Mouse (Mus musculus) embryonic facial prominence, embryonic 10.5 days (tissue): Measurements from ENCODE around the gene Cryzl2. TPM values are rescaled to one million over a fixed set of nuclear protein-coding genes. Genes with fewer than 3 reads are reported as not detected.
A peak's percentile ranks its signal among the peaks of the same experiment; 100 is the strongest.

Experiments used
- DNase-seq: peaks from one replicate; pipeline ENCODE4 v3.0.0-alpha.2; 2017; ENCODE audit warnings: low spot score
- H3K27ac ChIP-seq: fragments of 300-500 bp; sonication (generic); replicated peaks from 2 replicates; pipeline ENCODE4 v1.5.1; 2016; ENCODE audit warnings: mild to moderate bottlenecking
- H3K27me3 ChIP-seq: fragments of 300-500 bp; sonication (generic); replicated peaks from 2 replicates; pipeline ENCODE4 v1.6.1; 2016; ENCODE audit warnings: low read depth, mild to moderate bottlenecking; ENCODE audit not compliant: poor library complexity, severe bottlenecking
- H3K36me3 ChIP-seq: fragments of 300-500 bp; sonication (generic); replicated peaks from 2 replicates; pipeline ENCODE4 v1.6.1; 2016; ENCODE audit warnings: mild to moderate bottlenecking, moderate library complexity
- H3K4me1 ChIP-seq: fragments of 300-500 bp; sonication (generic); 2 replicates; pipeline ENCODE4 v1.6.1; 2016
- H3K4me3 ChIP-seq: fragments of 300-500 bp; sonication (generic); 2 replicates; pipeline ENCODE4 v1.5.1; 2016; ENCODE audit warnings: mild to moderate bottlenecking, moderate library complexity
- H3K9me3 ChIP-seq: fragments of 300-500 bp; sonication (generic); 2 replicates; pipeline ENCODE4 v1.6.1; 2016; ENCODE audit warnings: mild to moderate bottlenecking
- WGBS: fragments of 180-500 bp; shearing (Covaris S2); methylation state at CpG from one replicate; pipeline ENCODE4 v1.1.7; 2016; 5-methylcytosine and 5-hydroxymethylcytosine counted together
- polyA plus RNA-seq: library from polyadenylated mRNA; unstranded; fragments of >200 nt; fragmentation: Nextera tagmentation; extraction: Ambion mirVana; gene quantifications from 2 replicates; pipeline ENCODE4 v1.2.1, GENCODE M21; 2016

Cryzl2 gene
- polyA plus RNA-seq, 1 experiment from 2014 or later: 8.1 TPM

GRCm38 (mm10) chr1:157524775-157525174, 66.4 kb downstream of the Cryzl2 start:
- 91% methylated on average over 7 of the region's 7 CpGs for whole genome bisulfite sequencing

GRCm38 (mm10) chr1:157525692-157526354, 67.4 kb downstream of the Cryzl2 start:
- Histone ChIP-seq H3K4me1 (no peaks in the 10 kb centered on the region), H3K27me3 (no peaks in the 10 kb centered on the region), H3K4me3 (no peak overlapping the region), H3K9me3 (no peaks in the 10 kb centered on the region), H3K36me3 (no peaks in the 10 kb centered on the region), H3K27ac (no peak overlapping the region)
- WGBS: 76% methylated on average over 16 of the region's 16 CpGs
- no peak for DNase-seq

More at GRCm38 (mm10) chr1:157524775-157525174, 66.4 kb downstream of the Cryzl2 start:
- H3K27ac ChIP-seq: no peak overlapping the region
- no peaks in the 10 kb centered on the region for H3K27me3 ChIP-seq
- H3K4me3 ChIP-seq: no peak overlapping the region
- H3K9me3 ChIP-seq: no peaks in the 10 kb centered on the region
- no peaks in the 10 kb centered on the region for H3K4me1 ChIP-seq
- H3K36me3 ChIP-seq: no peaks in the 10 kb centered on the region
- no peak for DNase-seq

- Histone ChIP-seq H3K27me3 (no peaks in the 10 kb centered on the region), H3K9me3 (no peaks in the 10 kb centered on the region), H3K4me3 (no peak overlapping the region), H3K27ac (no peak overlapping the region), H3K4me1 (no peaks in the 10 kb centered on the region), H3K36me3 (no peaks in the 10 kb centered on the region)
- 70% methylated on average over 5 of the region's 5 CpGs for whole genome bisulfite sequencing
- no peak for DNase-seq
Observed at GRCm38 (mm10) chr1:157526625-157527024, 68.2 kb downstream of the Cryzl2 start.

- 54% methylated on average over 8 of the region's 8 CpGs for WGBS
- Histone ChIP-seq H3K4me3 (no peak overlapping the region), H3K36me3 (no peaks in the 10 kb centered on the region), H3K9me3 (no peaks in the 10 kb centered on the region), H3K4me1 (peaks cover 12% of the 10 kb centered on the region), H3K27me3 (0 out of 2 replicates have a peak, but pooled peaks cover 3% of the 10 kb centered on the region), H3K27ac (no peak overlapping the region)
- no peak for DNase-seq
Observed at GRCm38 (mm10) chr1:157532826-157533460, 74.6 kb downstream of the Cryzl2 start.

- Histone ChIP-seq H3K4me1 (peaks cover 12% of the 10 kb centered on the region), H3K9me3 (no peaks in the 10 kb centered on the region), H3K27ac (no peak overlapping the region), H3K4me3 (no peak overlapping the region), H3K36me3 (no peaks in the 10 kb centered on the region), H3K27me3 (0 out of 2 replicates have a peak, but pooled peaks cover 3% of the 10 kb centered on the region)
- DNase-seq: no peak
- 95% methylated on average over 1 of the region's 1 CpGs for WGBS
Observed at GRCm38 (mm10) chr1:157535571-157535970, 77.2 kb downstream of the Cryzl2 start.

GRCm38 (mm10) chr1:157536471-157536870, 78.1 kb downstream of the Cryzl2 start:
- Histone ChIP-seq H3K36me3 (no peaks in the 10 kb centered on the region), H3K27ac (no peak overlapping the region), H3K9me3 (no peaks in the 10 kb centered on the region), H3K4me3 (no peak overlapping the region), H3K27me3 (0 out of 2 replicates have a peak, but pooled peaks cover 3% of the 10 kb centered on the region), H3K4me1 (peaks cover 12% of the 10 kb centered on the region)
- WGBS: 12% methylated on average over 6 of the region's 6 CpGs
- peak; percentile 62 for DNase-seq

- no peak for DNase-seq
- Histone ChIP-seq H3K27ac (no peak overlapping the region), H3K4me1 (peaks cover 12% of the 10 kb centered on the region), H3K4me3 (no peak overlapping the region), H3K9me3 (no peaks in the 10 kb centered on the region), H3K36me3 (no peaks in the 10 kb centered on the region), H3K27me3 (0 out of 2 replicates have a peak, but pooled peaks cover 3% of the 10 kb centered on the region)
- WGBS: 87% methylated on average over 5 of the region's 5 CpGs
Observed at GRCm38 (mm10) chr1:157537636-157538035, 79.3 kb downstream of the Cryzl2 start.

Other genes with a start within 250 kb of the Cryzl2 start
- 8.0 and 9.0 TPM in 2 replicates for gene Rasal2, start 46.0 kb upstream of the Cryzl2 start, polyA plus RNA-seq
- gene Sec16b, start 48.2 kb downstream of the Cryzl2 start, polyA plus RNA-seq: 0.67 and 0.82 TPM in 2 replicates